Mouse (Mus musculus): ENCODE data around the gene Ccdc102a.

Ccdc102a gene

DNA sequence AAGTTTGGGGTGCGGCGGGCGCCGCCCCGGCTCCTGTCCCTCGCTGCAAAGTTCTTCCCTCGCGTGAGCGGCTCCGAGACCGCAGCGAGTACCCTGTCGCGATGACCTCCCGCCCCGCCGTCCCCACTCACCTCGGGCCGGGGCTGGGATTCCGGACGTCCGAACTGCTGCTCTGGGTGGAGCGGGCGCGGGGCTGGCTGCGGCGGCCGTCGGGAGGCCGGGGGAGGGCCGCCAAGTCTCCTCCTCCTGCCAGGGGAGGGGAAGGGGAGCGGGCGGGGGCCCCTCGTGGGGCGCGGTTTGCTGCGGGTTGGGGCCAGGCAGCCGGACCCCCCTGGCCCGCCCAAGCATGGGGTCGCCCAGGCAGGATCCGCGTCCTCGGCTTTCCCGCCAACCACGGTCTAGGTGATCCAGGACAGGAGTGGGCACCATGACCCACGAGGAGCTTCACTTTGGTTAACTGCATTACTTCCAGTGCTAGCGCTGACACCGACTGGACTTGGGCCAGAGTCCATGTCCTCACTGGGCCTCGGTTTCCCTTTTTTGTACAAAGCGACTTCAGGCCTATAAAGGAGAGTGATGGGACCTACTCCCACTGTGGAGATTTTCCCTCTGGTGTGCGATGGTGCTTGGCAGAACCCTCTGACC is at the start of gene Ccdc102a:
Gene Ccdc102a (minus strand): TSS at position 248 of the 645 bp plus-strand sequence.
- POLR2A ChIA-PET: interaction anchor here in 3 of 4 experiments (0.7 to 1.4 kb wide), 5 partner anchors 14 to 146 kb away, joined by 3 to 5 read pairs (median 3); partner anchors contain the start of gene Cx3cl1 (in 1 of the 3)
- CTCF ChIA-PET: interaction anchor here (0.6 to 2.6 kb wide), 11 partner anchors 9 to 355 kb away, joined by 3 to 14 read pairs (median 4); no protein-coding TSS in a partner anchor

GRCm38 (mm10) chr8:94967554-94967953 is 49.7 kb upstream of the Ccdc102a start:
- POLR2A ChIA-PET: interaction anchor here in 1 of 4 experiments (2.0 kb wide), 1 partner anchor 11 kb away, joined by 5 read pairs; no protein-coding TSS in a partner anchor
- CTCF ChIA-PET: interaction anchor here in 3 of 4 experiments (1.0 to 2.2 kb wide), 5 partner anchors 9 to 237 kb away, joined by 3 to 10 read pairs (median 5); no protein-coding TSS in a partner anchor

- CTCF ChIA-PET: interaction anchor here in 3 of 4 experiments (0.6 to 2.2 kb wide), 5 partner anchors 10 to 243 kb away, joined by 3 to 8 read pairs (median 3); no protein-coding TSS in a partner anchor
- POLR2A ChIA-PET: no interaction called here
Measured at GRCm38 (mm10) chr8:94967071-94967470, 49.2 kb upstream of the Ccdc102a start.

- CTCF ChIA-PET: interaction anchor here in 2 of 4 experiments (0.6 to 0.7 kb wide), 3 partner anchors 16 to 244 kb away, joined by 3 read pairs; no protein-coding TSS in a partner anchor
- POLR2A ChIA-PET: no interaction called here
Measured at GRCm38 (mm10) chr8:94966578-94966977, 48.7 kb upstream of the Ccdc102a start.

GRCm38 (mm10) chr8:94964828-94965227 is 46.9 kb upstream of the Ccdc102a start:
- CTCF ChIA-PET: interaction anchor here in 3 of 4 experiments (0.6 to 1.9 kb wide), 4 partner anchors 10 to 759 kb away, joined by 3 to 23 read pairs (median 6); no protein-coding TSS in a partner anchor

DNA sequence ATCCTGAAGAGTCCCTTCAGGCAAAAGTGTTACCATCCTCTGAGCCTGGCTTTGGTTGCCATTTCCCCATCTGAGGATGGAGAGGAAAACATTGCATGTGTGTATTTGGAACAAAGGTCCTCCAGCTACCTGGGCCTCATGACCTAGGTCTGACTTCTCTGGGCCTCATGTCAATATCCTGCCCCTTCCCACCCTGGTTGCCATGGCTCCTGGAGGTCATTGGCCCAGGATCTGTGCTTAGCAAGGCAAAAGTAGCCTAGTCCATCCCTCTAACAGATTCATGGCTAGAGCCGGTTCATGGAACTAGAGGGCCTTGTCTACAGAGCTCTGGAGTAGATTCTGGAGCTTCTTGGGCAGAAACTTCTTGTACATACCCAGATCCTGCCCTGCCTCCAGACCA is 44.3 kb upstream of the Ccdc102a start:
- POLR2A ChIA-PET: interaction anchor here in 2 of 4 experiments (0.9 to 2.8 kb wide), 4 partner anchors 8 to 15 kb away, joined by 3 to 7 read pairs (median 3); partner anchors contain the start of gene Adgrg1 (in 1 of the 2)
- CTCF ChIA-PET: interaction anchor here (0.8 to 1.6 kb wide), 6 partner anchors 8 to 241 kb away, joined by 3 to 13 read pairs (median 7); no protein-coding TSS in a partner anchor

More at GRCm38 (mm10) chr8:94964828-94965227, 46.9 kb upstream of the Ccdc102a start:
- POLR2A ChIA-PET: interaction anchor here in 1 of 4 experiments (1.2 to 2.8 kb wide), 2 partner anchors 13 to 250 kb away, joined by 4 to 7 read pairs; no protein-coding TSS in a partner anchor

DNA sequence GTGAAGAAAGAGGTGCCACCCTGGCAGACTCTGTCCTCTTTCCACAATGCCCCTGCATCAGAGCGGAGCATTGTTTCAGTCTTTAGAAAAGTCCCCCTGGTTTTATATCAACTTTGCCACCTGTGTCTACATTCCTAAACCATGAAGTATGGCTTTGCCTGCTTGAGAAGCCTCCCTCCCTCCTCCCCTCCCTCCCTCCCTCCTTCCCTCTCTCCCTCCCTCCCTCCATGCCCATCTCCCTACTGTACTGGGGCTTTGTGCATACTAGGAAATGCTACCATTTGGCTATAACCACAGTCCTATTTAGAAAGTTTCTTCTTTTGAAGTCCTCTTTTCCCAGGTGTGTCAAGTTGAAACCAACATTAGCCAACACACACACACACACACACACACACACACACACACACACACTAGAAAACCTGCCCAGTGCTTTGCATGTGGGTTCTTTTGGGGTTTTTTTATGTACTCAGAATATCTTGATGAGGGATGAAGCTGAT is 38.2 kb upstream of the Ccdc102a start:
- ChIA-PET POLR2A (interaction anchor here in 2 of 4 experiments (0.6 to 1.9 kb wide), 3 partner anchors 34 to 105 kb away, joined by 3 to 5 read pairs (median 4); no protein-coding TSS in a partner anchor), CTCF (interaction anchor here in 2 of 4 experiments (1.4 to 1.5 kb wide), 3 partner anchors 45 to 247 kb away, joined by 3 to 11 read pairs (median 4); partner anchors contain the start of gene Kifc3 (in 1 of the 2))

GRCm38 (mm10) chr8:94954921-94955758 is 37.2 kb upstream of the Ccdc102a start:
- ChIA-PET POLR2A (interaction anchor here in 3 of 4 experiments (0.6 to 1.9 kb wide), 9 partner anchors 22 to 725 kb away, joined by 3 to 7 read pairs (median 4); no protein-coding TSS in a partner anchor), CTCF (interaction anchor here (0.5 to 2.6 kb wide), 51 partner anchors 9 to 597 kb away, joined by 3 to 22 read pairs (median 4); partner anchors contain the start of genes Kifc3 (in 2 of the 4), Adgrg1 (in 1 of the 4) and Dok4 (in 1 of the 4))

GRCm38 (mm10) chr8:94954368-94954737 is 36.5 kb upstream of the Ccdc102a start:
- ChIA-PET CTCF (interaction anchor here (0.6 to 2.6 kb wide), 10 partner anchors 15 to 252 kb away, joined by 3 to 22 read pairs (median 6); no protein-coding TSS in a partner anchor), POLR2A (interaction anchor here in 3 of 4 experiments (0.6 to 1.9 kb wide), 3 partner anchors 22 to 724 kb away, joined by 4 to 5 read pairs (median 4); no protein-coding TSS in a partner anchor)

DNA sequence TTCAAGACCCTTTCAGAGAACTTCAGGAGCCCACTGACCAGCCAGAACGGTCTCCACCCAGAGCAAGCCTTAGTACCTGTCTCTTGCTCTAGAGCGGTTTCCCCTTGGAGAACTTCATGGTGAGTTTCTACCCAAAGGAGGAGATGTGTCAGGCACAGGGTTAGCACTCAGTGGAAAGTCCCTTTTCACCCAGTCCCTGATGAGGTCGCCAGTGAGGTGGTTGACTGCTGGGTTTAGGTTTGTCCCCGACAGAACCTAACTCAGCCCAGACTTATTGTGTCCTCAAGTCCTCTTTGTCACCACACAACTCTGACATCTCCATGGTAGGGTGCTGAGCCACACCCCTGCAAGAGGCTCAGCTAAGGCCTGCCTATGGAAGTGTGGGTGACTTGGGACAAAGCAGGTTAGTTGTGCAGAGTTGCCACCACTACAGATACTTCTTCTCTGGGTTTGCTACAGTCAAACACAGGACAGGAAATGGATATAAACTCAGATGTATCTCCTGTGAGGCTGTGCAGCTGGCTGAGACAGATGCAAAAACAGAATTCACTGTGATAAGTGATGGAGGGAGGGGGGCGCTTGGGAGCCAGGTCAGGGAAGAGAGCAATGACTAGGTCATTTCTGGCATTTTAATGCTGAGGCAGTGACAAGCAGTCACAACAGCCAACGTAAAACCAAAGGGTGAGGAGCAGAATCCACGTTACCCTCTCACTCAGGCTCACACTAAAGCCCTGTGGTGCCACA is 35.9 kb upstream of the Ccdc102a start:
- ChIA-PET CTCF (interaction anchor here in 3 of 4 experiments (0.6 to 2.6 kb wide), 6 partner anchors 16 to 253 kb away, joined by 3 to 22 read pairs (median 8); no protein-coding TSS in a partner anchor), POLR2A (no interaction called here)

DNA sequence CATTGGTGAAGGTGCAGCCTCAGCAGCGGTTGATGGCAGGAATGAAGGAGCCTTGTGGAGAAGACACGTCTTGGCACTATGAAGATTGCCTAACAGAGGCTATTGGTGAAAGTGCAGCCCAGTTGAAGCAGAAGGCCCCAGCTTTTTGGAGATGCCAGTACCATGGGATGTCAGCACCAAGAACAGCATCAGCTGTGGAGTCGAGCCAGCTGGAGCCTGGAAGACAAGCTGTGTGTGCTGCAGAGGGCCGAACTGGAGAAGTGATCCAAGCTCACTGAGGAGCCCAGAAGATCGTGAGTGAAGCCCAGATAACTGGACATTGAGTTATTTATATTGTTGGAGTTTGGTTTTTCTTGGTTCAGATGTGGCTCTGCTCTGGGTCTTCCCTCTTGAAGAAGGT is 34.2 kb upstream of the Ccdc102a start:
- ChIA-PET POLR2A (interaction anchor here in 1 of 4 experiments (0.5 kb wide), 1 partner anchor 545 kb away, joined by 4 read pairs; no protein-coding TSS in a partner anchor), CTCF (interaction anchor here in 3 of 4 experiments (0.5 to 5.6 kb wide), 7 partner anchors 9 to 303 kb away, joined by 3 to 133 read pairs (median 5); partner anchors contain the start of gene Kifc3 (in 1 of the 3))

DNA sequence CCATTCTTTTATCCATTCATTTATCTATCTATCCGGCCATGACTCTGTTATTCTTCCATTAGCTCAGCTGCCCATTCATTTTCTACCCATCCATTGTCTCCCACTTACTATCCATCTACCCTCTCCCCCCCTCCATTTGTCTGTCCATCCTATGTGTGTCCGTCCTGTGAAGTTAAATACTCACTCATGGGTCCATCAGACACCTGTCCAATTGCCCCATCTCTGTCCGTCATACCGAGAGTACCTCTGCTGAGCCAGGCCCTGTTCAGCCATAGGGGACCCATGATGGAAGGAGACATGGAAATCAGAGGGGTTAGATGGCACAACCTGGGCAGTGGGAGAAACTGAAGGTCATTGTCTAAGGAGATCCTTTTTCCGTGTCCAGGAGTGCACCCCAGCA is 32.6 kb upstream of the Ccdc102a start:
- ChIA-PET CTCF (interaction anchor here (0.5 to 5.6 kb wide), 123 partner anchors 8 to 1031 kb away, joined by 3 to 133 read pairs (median 4); partner anchors contain the start of genes Adgrg1 (in 2 of the 4), Adgrg5 (in 2 of the 4), Kifc3 (in 2 of the 4) and Cx3cl1 (in 1 of the 4)), POLR2A (interaction anchor here in 2 of 4 experiments (0.7 to 1.7 kb wide), 4 partner anchors 28 to 51 kb away, joined by 3 to 8 read pairs (median 5); no protein-coding TSS in a partner anchor)

- POLR2A ChIA-PET: interaction anchor here in 2 of 4 experiments (0.6 to 1.9 kb wide), 6 partner anchors 19 to 117 kb away, joined by 3 to 8 read pairs (median 4); no protein-coding TSS in a partner anchor
- CTCF ChIA-PET: interaction anchor here (0.5 to 5.6 kb wide), 142 partner anchors 9 to 1032 kb away, joined by 3 to 133 read pairs (median 4); partner anchors contain the start of genes Adgrg1 (in 2 of the 4), Adgrg5 (in 2 of the 4), Katnb1 (in 2 of the 4) and Kifc3 (in 2 of the 4)
Measured at GRCm38 (mm10) chr8:94950046-94950445, 32.1 kb upstream of the Ccdc102a start.

DNA sequence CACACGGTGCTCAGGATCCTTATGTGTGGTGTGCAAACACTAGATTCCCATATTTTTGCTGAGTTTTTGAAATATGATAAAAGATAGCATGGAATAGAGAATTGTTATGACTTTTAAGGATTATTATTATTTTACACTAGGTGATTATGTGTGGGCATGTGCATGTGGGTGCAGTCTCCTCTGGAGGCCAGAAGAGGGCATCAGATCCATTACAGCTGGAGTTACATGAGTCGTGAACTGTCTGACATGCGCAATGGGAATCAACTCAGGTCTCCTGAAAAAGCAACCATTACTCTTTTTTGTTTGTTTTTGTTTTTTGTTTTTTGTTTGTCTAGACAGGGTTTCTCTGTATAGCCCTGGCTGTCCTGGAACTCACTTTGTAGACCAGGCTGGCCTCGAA is 31.1 kb upstream of the Ccdc102a start:
- ChIA-PET CTCF (interaction anchor here (0.5 to 5.6 kb wide), 31 partner anchors 8 to 383 kb away, joined by 3 to 133 read pairs (median 5); partner anchors contain the start of genes Kifc3 (in 2 of the 4), Katnb1 (in 1 of the 4), Tepp (in 1 of the 4) and Usb1 (in 1 of the 4)), POLR2A (interaction anchor here in 2 of 4 experiments (0.6 to 1.9 kb wide), 3 partner anchors 20 to 52 kb away, joined by 4 to 8 read pairs (median 5); no protein-coding TSS in a partner anchor)

- POLR2A ChIA-PET: interaction anchor here in 2 of 4 experiments (0.6 to 1.9 kb wide), 2 partner anchors 21 to 29 kb away, joined by 4 to 5 read pairs; no protein-coding TSS in a partner anchor
- CTCF ChIA-PET: interaction anchor here in 3 of 4 experiments (0.5 to 5.6 kb wide), 15 partner anchors 12 to 383 kb away, joined by 3 to 133 read pairs (median 10); partner anchors contain the start of genes Kifc3 (in 1 of the 3), Usb1 (in 1 of the 3) and Zfp319 (in 1 of the 3)
Measured at GRCm38 (mm10) chr8:94948421-94948820, 30.5 kb upstream of the Ccdc102a start.

DNA sequence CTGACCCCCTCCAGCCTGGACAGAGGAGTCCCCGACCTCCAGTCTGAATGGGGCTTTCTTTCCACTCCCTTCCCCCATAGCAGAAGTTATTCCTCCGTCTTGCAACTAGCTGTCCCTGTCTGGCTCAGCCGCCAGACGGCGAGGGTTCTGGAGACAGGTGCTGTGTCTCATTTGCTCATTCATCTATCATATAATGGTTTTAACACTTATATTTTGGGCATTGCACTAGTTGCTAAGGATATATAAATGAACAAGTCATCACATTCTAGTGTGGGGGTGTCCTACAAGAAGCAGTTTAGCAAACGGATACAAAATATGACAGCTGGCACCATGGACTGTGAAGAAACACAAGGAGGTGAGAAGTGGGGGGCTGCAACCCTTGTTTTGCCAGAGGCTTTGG is 27.3 kb upstream of the Ccdc102a start:
- POLR2A ChIA-PET: no interaction called here
- CTCF ChIA-PET: interaction anchor here in 3 of 4 experiments (0.5 to 1.8 kb wide), 5 partner anchors 10 to 386 kb away, joined by 3 to 6 read pairs (median 4); partner anchors contain the start of gene Zfp319 (in 1 of the 3)

Data from embryonic stem cell, embryonic (primary cell).